Mouse (Mus musculus): ENCODE data around the gene Mucl3.

DNA sequence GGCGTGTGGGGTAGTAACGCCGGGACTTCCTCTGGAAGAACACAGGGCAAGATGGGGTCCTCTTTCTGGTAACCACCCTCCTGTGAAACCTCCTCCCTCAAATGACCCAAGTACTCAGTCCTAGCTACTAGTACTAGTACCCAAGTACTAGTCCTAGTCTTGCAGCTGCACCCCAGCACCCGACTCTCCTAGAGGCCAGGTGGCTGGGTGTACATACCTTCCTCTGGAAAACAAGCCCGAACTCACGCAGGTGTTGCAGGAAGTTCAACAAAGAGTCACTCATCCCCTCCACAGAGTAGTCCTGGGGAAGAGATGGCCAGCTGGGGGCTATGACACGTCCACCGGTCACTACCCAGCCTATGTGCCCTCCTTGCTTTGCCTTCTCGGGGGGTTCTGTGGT is 26.2 kb upstream of the Mucl3 start:
- no peak for TF ChIP-seq EP300 (IDR thresholded peaks at IDR 0.05; ENCODE audit: insufficient read depth, low read depth, low read length)
- TF ChIP-seq CTCF (IDR thresholded peaks at IDR 0.05; ENCODE audit: low read depth, low read length): no peak

Measured in ES-Bruce4 (cell line).